ENCODE assay signal across 8 mouse cellular contexts in the genomic region with DNA sequence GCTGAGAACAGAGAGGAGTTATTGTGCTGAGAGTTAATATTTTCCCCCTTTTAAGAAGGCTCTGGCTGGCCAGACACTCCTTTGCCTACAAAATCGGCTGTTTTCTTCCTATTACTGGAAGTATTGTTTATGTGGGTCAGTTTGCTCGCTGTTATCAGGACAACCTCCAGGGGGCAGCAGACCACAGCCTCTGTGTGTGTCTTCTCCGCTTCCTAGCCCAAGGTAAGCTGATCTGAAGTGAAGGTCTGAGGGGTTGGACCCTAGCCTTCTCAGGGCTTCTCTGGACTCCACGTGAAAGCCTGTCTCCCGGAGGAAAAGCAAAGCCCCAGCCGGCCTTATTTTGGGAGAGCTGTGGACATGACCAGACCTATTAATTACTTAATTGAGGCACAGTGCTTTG.
DNase-seq lines count a peak whose midpoint lies in the region; ATAC-seq and TF ChIP-seq lines count a peak whose summit lies in the region.

No protein-coding gene starts in this region.

- peaks cover 9% of the 10 kb centered on the region for H3K4me1 ChIP-seq in kidney, embryonic 15.5 days
- H3K4me1 ChIP-seq in limb, embryonic 14.5 days (ENCODE audit: control insufficient read depth, insufficient read depth, low read length): no peaks in the 10 kb centered on the region

- H3K4me3 ChIP-seq in kidney, embryonic 15.5 days (replicated peaks): 0 out of 2 replicates have a peak overlapping the region, but pooled peaks have one; percentile 1
- H3K4me3 ChIP-seq in limb, embryonic 14.5 days (replicated peaks; ENCODE audit: low read length): no peak overlapping the region

- 0 out of 2 replicates have a peak, but pooled peaks have one; percentile 52 for ATAC-seq in kidney, embryonic 15.5 days (replicated peaks; ENCODE audit: low FRiP score)
- peak; percentile 66 for ATAC-seq in limb, embryonic 14.5 days (ENCODE audit: low FRiP score, low read depth)

- 4% methylated on average over 6 of the region's 6 CpGs for WGBS in kidney, embryonic 15.5 days
- 1% methylated on average over 6 of the region's 6 CpGs for WGBS in limb, embryonic 14.5 days

- peak; percentile 83 for DNase-seq in 416B (ENCODE audit: low read depth)
- peak; percentile 53 for DNase-seq in adrenal gland, adult 8-10 months
- peak; percentile 72 for DNase-seq in embryo, embryonic 11.5 days (ENCODE audit: low read depth, low spot score)
- peak; percentile 77 to 81 for DNase-seq in gastrocnemius, postnatal 36 days
- DNase-seq in limb, embryonic 14.5 days (ENCODE audit: low spot score): peak; percentile 88
- peak; percentile 89 for DNase-seq in naive thymus-derived CD4-positive, alpha-beta T cell, adult 2 months (ENCODE audit: low read depth)
- peak; percentile 80 for DNase-seq in splenic B cell, adult 2 months (ENCODE audit: low read depth, low spot score)

- no peaks in the 10 kb centered on the region for H3K36me3 ChIP-seq in kidney, embryonic 15.5 days
- no peaks in the 10 kb centered on the region for H3K36me3 ChIP-seq in limb, embryonic 14.5 days (ENCODE audit: control insufficient read depth, insufficient read depth, low read length)
- H3K36me3 ChIP-seq in splenic B cell, adult 2 months (ENCODE audit: control insufficient read depth, insufficient read depth, low read length, poor library complexity, severe bottlenecking): no peaks in the 10 kb centered on the region

- peaks cover 35% of the 10 kb centered on the region for H3K27me3 ChIP-seq in kidney, embryonic 15.5 days
- H3K27me3 ChIP-seq in limb, embryonic 14.5 days (ENCODE audit: control insufficient read depth, insufficient read depth, low read length): no peaks in the 10 kb centered on the region
- H3K27me3 ChIP-seq in splenic B cell, adult 2 months (ENCODE audit: control insufficient read depth, insufficient read depth, low read length, poor library complexity, severe bottlenecking): no peaks in the 10 kb centered on the region

- H3K9me3 ChIP-seq in kidney, embryonic 15.5 days (replicated peaks): no peaks in the 10 kb centered on the region
- H3K9me3 ChIP-seq in limb, embryonic 14.5 days (ENCODE audit: control insufficient read depth, low read length): no peaks in the 10 kb centered on the region

- no peak overlapping the region for H3K27ac ChIP-seq in kidney, embryonic 15.5 days
- H3K27ac ChIP-seq in limb, embryonic 14.5 days (replicated peaks; ENCODE audit: low read depth, low read length): no peak overlapping the region

- H3K9ac ChIP-seq in kidney, embryonic 15.5 days: no peak overlapping the region
- no peak overlapping the region for H3K9ac ChIP-seq in limb, embryonic 14.5 days (ENCODE audit: low read depth, low read length, severe bottlenecking)

- no peak for TF ChIP-seq POLR2A in limb, embryonic 14.5 days (IDR thresholded peaks at IDR 0.05; ENCODE audit: borderline replicate concordance, extremely low read depth, insufficient read depth, insufficient read length)

- peak overlapping the region; percentile 34 for H3K4me2 ChIP-seq in kidney, embryonic 15.5 days
- H3K4me2 ChIP-seq in limb, embryonic 14.5 days (replicated peaks; ENCODE audit: low read depth, low read length, severe bottlenecking): peak overlapping the region; percentile 33; the same call in 1 of the 2 replicates

- intact Hi-C loops in gastrocnemius, postnatal 36 days (cut with DNase I): loop anchor here (2.0 to 5.0 kb wide), 4 partner anchors 129 to 887 kb away; no protein-coding TSS in a partner anchor
